Mouse (Mus musculus): ENCODE measurements at regions not wholly inside any gene's neighbourhood (a gene's known extent, or its start where the extent isn't known, plus 50 kb on each side); places are given as distances from the start of the nearest gene placed in this dataset.

DNA sequence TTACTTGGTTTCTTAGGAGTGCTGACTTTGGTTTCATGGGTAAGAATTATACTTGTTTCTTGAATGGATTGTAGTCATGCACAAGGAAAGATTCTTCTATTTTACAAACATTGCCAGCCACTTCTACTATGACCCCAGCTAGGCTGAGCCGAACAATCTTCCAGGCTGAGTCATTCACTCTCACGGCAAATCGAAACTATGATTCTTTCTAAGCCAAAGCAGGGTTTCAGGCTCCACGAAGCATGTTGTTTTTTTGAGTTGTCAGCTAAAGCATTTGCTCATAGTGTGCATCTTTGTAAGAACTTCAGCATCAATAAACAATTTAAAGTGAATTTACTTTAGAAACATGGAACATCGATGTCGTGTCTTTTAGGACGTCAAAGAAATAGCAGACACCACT is 133.5 kb downstream of the Fbxo8 start:
- TF ChIP-seq CTCF (IDR thresholded peaks at IDR 0.05; ENCODE audit: low read depth, low read length) (no peak), POLR2A (IDR thresholded peaks at IDR 0.05; ENCODE audit: extremely low read depth, insufficient read depth, low read length) (no peak)
